Mouse (Mus musculus) liver, postnatal 0 days (tissue): Measurements from ENCODE around the gene Gm10721.
"Not testable (repeated sequence)": the region's sequence is repeated elsewhere in the genome, so short reads cannot be mapped to it uniquely, and the experiment has no call there.

Experiments used
- CTCF ChIP-seq: sonication (generic); IDR thresholded peaks from 2 replicates; pipeline ENCODE4 v1.5.1; 2016; ENCODE audit warnings: antibody characterized with exemption, low read depth
- EP300 ChIP-seq: IDR thresholded peaks from 2 replicates; pipeline ENCODE4 v1.6.1; 2016; ENCODE audit warnings: antibody characterized with exemption, low read depth, mild to moderate bottlenecking

DNA sequence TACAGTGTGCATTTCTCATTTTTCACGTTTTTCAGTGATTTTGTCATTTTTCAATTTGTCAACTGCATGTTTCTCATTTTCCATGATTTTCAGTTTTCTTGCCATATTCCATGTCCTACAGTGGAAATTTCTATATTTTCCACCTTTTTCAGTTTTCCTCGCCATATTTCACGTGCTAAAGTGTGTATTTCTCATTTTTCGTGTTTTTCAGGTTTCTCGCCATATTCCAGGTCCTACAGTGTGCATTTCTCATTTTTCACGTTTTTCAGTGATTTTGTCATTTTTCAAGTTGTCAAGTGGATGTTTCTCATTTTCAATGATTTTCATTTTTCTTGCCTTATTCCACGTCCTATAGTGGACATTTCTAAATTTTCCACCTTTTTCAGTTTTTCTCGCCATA, 23.6 kb downstream of the Gm10721 start, which contains the start of gene Gm10715:
- TF ChIP-seq CTCF, EP300: not testable (repeated sequence)
